Mouse (Mus musculus) left cerebral cortex, adult 11 months (tissue): ENCODE measurements around the gene Acads.
A peak's percentile ranks its signal among the peaks of the same experiment; 100 is the strongest.
"Not testable (repeated sequence)": the region's sequence is repeated elsewhere in the genome, so short reads cannot be mapped to it uniquely, and the experiment has no call there.

Source experiments
- DNase-seq: peaks from one replicate; pipeline ENCODE4 v3.0.0; 2022; ENCODE audit warnings: low spot score

Gene Acads

DNA sequence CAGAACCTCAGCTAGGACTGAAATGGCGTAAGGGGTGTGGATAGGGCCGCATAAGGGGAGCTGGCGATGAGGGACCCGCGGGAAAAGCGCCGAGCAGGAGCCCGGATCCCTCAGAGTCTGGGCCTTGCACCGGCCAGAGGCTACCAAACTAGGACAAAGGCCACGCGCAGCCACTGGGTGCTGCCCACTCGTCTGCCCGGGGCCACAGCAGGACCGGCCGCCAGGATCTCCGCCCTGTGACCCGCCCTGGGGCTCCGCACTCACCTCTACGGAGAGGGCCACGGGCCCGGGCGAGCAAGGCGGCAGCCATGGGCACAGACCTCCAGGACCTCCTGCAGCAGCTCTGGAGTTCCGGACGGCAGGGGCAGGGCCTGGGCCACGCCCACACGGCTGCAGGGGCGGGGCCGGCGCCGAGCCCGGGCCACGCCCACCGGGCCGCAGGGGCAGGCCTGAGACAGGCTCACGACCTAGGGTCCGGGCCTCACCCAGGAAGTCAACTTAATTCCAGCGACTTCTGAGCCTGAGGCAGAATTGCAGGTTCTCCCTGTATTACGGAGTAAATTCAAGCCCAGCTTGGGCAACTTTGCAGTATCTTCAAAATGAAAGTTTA, at the start of gene Acads:
Gene Acads (minus strand): TSS at position 386 of the 610 bp plus-strand sequence.
- DNase-seq, result peak; percentile 61

DNA sequence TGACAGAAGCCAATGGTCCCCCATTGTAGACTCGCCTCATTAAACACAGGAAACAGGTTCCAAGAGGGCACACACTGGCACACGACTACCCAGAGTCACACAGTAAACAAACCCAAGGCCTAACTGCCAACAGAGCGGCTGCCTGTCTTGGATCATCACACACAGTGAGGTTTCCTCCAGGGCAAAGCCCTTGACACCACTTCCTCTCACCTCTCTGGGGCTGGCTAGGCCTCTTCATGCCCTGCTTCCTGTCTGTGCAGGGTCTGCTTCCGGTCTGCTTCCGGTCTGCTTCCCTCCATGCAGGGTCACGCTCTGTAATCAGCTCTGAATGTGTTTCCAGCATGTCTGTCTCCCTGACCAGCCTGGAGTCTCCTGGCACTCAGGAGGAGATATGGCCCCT, 48.2 kb upstream of the Acads start:
- DNase-seq, result no peak

DNA sequence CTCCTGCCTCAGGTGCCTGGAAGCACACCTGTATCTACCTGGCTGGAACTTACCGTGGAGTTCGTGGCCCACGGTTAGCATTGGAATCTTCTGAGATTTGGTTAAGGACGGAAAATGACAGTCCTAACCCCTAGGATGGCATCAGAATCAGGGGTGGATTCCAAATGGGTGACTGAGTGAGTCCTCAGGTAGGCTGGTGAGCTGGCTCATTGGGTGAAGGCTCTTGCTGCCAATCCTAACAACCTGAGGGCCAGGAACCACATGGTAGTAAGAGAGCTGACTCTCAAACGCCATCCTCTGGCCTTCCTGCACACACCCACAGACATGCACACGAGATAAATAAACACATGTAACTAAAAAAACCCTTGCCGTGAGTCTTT, 47.7 kb upstream of the Acads start:
- no peak for DNase-seq

DNA sequence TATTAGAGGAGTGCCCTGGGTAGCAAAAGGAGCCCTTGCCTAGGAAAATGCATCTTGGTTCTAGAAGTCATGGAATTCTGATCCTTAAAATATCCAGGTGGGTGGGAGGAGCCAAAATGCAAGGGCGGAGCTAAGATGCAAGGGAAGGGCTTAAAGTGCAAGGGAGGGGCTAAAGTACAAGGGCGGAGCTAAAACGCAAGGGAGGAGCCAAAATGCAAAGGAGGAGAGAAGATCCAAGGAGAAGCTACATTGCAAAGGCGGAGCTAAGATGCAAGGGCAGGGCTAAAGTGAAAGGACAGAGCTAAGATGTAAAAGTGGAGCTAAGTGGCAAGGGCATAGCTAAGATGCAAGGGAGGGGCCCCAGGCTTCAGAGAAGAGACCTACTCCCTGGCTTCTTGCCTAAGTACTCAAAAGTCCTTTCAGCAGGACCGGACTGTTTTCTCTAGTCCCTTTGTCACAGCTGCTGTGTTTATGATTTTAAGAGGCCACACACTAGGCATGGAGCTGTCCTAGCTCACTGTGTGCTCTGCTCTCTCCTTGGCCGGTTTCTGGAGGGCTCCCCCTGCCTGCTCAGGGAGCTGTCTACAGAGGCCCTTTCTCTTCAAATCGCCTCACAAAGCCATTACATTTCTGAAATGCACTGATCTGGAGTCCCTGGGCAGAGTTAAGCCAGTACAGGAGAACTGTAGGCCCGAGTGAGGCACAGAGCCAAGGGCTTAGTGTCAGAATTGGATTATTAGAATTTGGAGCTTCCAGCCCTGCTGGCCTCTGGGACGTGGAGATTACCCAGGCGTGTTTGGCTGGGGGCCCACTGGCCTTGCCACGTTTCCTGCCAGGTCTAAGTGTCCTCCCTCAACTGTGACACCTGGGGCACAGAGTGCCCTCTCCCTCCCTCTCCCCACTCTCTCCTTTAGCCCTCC, 47.0 kb upstream of the Acads start:
- DNase-seq, result no peak

DNA sequence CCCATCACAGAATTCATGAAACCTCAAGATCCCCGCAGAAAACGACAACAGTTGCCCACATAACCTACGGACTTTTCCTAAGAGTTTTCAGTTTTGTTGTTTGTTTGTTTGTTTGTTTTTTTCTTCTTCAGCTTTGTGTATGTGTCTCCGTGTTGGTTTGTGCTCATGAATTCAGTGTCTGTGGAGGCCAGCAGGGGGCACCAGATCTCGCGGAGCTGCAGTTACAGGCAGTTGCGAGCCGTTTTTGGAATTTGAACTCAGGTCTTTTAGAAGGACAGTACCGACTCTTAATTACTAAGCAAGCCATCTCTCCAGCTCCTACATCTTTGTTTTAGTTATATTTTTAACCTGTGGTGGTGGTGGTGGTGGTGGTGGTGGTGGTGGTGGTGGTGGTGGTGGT, 46.2 kb upstream of the Acads start:
- no peak for DNase-seq

DNA sequence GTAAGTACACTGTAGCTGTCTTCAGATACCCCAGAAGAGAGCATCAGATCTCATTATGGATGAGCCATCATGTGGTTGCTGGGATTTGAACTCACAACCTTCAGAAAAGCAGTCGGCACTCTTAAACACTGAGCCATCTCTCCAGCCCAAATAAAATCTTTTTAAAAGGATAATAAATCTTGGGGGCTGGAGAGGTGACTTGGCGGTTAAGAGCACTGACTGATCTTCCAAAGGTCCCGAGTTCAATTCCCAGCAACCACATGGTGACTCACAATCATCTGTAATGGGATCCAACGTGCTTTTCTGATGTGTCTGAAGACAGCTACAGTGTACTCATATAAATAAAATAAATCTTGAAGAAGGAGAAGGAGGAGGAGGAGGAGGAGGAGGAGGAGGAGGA, 45.3 kb upstream of the Acads start:
- DNase-seq, result not testable (repeated sequence)

DNA sequence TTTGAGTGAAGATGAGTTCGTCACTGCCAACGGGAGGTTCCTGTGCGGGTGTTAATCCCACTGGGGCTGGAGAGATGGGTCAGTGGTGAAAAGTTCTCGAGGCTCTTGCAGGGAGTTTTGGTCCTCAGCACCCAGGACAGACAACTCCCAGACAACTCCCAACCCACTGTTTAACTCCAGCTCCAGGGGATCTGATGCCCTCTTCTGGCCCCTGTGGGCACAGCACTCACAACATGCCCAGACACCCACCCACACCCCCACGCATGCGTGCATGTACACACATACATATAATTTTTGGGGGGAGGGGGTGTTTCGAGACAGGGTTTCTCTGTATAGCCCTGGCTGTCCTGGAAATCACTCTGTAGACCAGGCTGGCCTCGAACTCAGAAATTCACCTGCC, 44.4 kb upstream of the Acads start:
- no peak for DNase-seq

DNA sequence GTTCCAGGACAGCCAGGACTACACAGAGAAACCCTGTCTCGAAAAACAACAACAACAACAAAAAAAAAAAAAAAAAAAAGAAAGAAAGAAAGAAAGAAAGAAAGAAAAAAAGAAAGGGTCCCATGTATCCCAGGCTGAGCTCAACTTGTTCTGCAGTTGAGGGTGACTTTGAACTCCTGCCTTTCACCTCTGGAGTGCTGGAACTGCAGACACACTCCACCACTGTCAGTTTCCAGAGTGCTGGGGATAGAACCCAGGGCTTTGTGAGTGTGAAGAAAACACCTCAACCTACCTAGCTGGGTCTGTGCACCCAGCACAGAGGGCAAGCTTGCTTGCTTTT, 42.8 kb upstream of the Acads start:
- DNase-seq, result not testable (repeated sequence)

DNA sequence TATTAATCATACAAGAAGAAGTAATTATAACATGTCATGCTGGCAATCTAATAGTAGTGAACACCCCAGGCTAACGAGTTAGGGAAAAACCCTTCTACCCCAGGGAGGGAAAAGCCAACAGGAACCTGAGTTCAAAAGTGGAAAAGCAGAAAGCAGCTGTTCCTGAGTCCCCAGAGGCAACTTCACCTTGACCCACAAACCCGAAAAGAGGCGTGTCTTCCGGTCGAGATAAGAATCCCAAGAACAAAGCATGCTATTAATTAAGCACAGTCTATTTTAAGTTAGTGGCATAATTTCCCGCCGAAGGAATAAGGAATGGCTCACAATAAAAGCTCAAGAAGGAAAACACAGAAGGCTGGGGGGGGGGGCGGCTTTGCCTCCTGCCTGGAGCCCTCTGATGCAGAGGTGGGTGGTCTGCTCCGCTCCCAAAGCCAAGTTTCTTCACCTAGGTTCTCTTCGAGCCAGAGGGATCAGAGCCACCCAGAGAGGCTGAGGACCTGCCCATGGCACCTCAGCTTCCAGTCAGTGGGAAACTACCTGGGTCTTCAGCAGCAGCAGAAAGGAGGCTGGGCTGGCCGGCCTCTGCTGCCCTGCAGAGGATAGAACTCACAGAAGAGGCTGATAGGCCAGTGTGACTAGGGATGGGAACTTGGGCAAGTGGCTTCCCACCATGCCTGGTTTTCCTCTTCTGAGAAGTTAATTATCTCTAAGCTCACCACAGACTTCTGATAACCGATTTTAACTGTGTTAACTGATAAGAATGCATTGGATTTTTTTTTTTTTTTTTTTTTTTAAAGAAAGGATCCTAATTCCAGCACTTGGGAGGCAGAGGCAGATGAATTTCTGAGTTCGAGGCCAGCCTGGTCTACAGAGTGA, 42.2 kb upstream of the Acads start:
- no peak for DNase-seq

DNA sequence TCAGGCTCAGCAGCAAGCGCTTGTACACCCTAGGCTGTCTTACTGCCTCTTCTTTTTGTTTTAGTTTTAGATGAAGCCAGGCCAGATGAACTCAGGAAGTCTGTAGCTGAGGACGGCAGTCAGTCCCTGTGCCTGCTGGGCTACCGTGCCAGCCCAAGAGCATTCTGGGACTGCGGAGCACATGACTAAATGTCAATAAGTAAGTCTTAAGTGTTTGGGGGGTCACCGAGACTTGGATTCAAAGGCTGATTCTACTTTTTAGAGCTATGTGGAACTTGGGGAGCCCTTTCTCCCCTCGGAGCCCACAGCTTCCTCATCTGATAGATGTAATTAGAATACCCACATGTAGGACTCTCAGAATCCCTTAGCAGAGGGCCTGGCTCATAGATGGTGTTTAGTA, 41.5 kb upstream of the Acads start:
- no peak for DNase-seq

DNA sequence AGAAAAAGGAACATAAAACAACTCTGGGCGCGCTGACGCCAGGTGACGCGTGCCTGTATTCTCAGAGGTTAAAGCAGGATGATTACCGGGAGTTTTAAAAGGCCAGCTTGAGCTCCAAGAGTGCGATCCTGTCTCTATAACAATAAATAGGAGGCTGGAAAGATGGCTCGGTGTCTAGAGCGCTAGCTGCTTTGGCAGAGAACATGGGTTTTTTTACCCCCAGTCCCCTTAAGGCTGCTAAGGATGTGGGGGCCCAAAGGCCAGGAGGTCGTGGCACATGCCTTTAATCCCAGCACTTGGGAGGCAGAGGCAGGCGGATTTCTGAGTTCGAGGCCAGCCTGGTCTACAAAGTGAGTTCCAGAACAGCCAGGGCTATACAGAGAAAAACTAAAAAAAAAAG, 40.0 kb upstream of the Acads start:
- DNase-seq, result no peak

DNA sequence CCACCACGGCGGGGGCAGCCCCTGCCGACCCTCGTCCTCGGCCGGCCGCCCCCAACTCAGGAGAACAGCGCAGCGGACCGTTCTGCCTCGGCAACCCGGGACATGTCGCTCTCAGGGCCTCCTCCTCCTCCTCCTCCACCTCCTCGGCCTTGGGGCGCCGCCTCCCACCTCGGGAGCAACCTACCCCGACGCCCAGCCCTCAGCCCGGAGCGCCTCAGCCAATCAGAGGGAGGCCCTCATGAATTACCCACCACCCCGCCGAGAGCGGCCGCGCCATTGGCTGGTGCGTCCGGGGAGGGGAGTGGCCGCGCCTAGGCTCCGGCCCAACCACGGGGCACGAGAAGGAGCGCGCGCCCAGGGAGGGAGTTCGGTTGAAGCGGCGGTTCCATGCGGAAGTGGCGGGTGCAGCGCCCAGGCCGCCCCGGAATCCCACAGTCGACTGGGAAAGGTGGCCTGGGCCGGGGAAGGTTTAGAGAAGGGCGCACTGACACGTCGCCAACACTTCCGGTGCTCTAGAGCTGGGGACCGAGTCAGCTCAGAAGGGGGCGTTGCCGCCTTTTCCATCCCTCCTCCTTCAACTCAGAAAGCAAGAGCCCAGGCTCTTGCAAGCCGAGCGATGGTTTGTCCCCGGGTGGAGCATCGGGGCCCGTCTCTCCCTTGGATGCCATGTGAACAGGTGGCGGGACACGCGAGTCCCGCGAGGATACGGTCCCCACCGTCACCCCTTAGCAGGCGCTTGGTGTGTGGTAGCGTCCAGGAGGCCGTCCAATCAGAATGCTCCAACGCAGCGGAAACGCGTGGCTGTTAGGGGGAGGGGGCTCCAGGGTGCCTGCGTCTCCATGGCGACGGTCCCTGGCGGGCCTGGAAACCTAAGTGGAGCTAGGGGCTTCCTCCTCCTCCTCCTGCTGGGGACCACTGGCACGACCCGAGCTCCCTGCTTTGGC, 39.2 kb upstream of the Acads start, which contains the start of gene Mlec:
Gene Mlec (minus strand): TSS at position 140 of the 944 bp plus-strand sequence.
- DNase-seq, result peak; percentile 98

DNA sequence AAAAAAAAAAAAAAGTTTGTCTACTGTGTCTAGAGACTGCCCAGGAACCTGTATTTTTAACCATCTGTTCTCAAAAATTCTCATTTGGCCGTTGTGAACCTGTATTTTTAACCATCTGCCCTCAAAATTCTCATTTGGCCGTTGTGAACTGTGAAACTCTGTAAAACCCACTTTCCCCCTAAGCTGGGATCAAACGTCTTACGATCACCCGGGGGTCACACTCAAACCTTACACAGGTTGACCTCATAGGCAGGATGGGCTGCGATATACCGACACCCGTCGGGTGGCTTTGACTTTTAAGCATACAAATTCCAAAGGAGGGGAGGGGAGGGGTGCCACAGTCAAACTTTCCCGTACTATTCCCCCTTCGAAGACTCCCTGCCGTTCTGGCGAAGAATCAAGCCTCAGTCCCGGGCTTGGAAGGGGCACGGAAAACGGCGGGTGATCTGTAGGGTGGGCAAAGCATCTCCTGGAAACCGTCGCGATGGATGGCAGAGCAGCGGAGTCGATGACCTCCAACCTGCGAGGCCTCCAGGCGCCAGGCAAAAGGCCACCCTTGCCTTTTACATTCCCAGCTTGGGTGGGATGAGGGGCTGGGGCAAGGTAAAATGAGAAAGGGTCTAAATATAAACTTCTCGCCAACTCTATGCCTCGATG, 37.9 kb upstream of the Acads start:
- no peak for DNase-seq

DNA sequence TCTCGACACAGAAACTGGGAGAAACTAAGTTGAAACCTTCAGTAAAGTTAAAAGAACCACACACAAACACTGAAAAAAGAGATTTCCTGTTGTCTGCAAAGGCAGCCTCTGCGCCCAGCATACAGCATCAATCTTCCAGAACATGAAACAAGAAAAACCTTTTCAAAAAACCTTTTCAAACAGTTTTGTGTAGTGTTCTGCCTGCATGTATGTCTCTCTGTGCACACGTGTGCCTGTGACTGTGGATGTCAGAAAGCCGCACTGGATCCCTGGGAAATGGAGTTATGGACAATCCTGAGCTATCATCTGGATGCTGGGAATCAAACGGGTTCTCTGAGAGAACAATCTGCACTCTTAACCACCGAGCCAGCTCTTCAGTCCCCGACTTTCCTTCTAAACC, 37.3 kb upstream of the Acads start:
- DNase-seq, result no peak

DNA sequence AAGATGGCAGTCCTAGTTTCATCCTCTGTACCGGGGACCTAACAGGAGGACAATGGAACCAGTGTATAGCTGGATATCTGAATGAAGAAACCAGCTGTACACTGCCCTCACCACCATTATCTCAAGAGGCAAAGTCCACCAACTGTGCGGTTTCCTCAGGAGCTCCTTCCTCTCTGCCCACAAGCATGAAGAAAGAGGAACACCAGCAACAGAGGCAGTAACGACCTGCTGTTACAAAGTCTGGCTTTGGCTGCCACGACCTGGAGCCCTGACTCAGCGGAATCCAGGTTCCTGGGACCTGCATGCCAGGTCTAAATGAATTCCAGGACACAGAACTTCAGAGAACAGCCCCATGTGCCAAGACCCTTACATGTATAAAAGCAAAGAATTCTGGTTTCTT, 36.7 kb upstream of the Acads start:
- no peak for DNase-seq

DNA sequence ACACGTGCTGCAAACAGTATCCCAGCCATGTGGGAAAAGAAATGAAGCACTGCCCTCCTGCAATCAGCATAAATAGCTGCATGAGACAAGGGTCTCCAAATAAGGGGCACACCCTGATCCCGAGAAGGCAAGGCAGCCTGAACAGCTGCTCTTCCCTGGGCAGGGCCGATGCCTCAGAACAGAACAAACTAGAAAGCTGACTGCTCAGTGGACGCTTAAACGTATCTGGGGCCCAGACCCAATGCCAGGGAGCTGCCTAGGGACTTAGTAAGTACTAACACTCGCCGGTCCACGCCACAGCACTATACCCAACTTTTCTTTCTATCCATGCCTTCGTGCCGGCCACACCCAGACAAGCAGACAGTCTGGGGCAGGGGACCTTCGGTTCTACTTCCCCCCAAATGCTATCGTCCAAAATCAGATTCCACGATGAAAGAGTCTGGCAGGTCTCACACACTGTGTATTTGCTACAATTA, 36.0 kb upstream of the Acads start:
- no peak for DNase-seq

DNA sequence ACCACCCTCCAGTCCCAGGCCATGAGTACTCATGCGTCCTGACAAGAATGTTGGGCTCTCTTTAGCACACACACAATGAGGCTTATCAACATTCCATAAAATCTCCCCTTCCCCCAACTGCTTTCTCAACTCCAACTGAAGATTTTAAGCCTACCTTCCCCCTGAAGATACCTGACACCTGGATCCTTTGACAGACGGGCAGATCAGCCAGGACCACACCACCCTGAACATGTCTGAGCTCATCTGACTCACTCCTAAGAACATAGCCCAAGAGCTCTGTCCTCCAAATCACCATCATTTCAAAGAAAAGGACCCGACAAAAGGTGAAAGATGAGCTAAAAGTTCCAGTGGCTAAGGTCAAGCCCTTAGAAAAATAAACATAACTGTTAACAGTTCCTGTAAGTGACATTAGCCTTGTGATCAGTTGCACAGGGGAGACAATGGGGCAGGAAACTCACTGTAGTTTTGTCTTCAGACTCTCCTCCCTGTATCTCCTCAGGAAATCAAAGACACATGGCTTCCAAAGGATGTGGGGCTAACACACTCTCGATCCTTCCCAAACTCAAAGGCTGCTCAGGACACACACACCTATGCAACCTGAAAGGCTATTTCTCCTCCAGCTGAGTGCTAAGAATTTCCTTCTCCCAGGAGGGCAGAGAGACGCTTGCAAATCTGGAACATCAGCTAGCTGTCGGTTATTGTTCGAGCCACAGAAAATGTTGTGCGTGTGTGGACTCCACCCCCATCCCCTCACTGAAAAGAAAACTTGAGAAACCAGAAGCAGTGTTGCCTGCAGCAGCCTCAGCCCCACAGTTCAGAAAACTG, 33.2 kb upstream of the Acads start:
- no peak for DNase-seq

DNA sequence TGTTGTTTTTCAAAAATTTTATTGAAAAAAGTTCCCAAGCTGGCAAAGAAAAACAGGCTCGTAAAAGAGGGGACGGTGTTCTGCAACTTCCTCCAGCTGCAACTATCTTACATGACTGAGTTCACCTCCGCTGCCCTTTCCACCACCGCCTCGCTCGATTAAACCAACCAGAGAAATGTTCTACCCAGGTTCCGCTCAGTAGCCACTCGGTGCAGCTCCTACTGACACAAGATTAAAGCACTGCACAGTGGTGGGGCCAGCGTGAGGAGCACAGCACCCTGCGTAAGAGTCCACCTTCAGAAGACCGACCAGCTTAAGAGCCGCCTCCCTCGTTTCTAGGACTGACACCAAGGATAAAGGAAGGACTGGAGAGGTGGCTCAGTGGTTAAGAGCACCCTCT, 32.3 kb upstream of the Acads start:
- DNase-seq, result no peak

DNA sequence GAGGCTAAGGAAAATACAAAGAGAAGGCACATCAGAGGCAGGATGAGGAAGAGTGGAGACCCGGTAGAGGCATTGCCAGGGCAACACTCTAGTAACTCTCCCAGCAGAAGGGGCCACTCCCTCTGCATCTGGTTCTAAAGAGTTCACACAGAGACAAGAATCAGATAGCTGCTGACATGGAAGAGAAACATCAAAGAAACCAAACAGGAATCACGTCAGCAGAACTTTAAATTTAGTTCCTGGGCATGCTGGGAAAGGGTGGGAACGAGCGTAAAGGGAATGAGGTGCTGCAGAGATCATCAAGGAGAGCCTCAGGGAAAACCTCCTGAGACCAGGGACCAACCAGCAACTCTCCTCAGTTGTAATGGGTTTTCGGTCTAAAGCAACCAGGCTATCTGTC, 31.8 kb upstream of the Acads start:
- no peak for DNase-seq
